Mouse (Mus musculus) lung, postnatal 0 days (tissue): ENCODE data around the gene Mustn1.

ENCODE experiments used
- CTCF ChIP-seq: IDR thresholded peaks from 2 replicates; pipeline ENCODE4 v1.5.1; 2016; ENCODE audit warnings: antibody characterized with exemption, mild to moderate bottlenecking
- EP300 ChIP-seq: IDR thresholded peaks from 2 replicates; pipeline ENCODE4 v1.6.1; 2016; ENCODE audit warnings: antibody characterized with exemption, mild to moderate bottlenecking, control low read depth

- TF ChIP-seq EP300 = no peak
- no peak for TF ChIP-seq CTCF
Observed at GRCm38 (mm10) chr14:30904307-30904706, 25.3 kb downstream of the Mustn1 start.
